Mouse (Mus musculus): ENCODE data around the gene Tmem88. TPM values are rescaled to one million over a fixed set of nuclear protein-coding genes. Genes with fewer than 3 reads are reported as not detected.
"Not testable (repeated sequence)": the region's sequence is repeated elsewhere in the genome, so short reads cannot be mapped to it uniquely, and the experiment has no call there.

Gene Tmem88
- total RNA-seq, 2 experiments from 2014 or later: 6.1 to 7.0 TPM

- no peak for DNase-seq
Observed at GRCm38 (mm10) chr11:69403691-69404594, 5.9 kb upstream of the Tmem88 start.

- DNase-seq: no peak
Observed at GRCm38 (mm10) chr11:69401987-69402386, 4.0 kb upstream of the Tmem88 start.

GRCm38 (mm10) chr11:69401210-69401637 is 3.2 kb upstream of the Tmem88 start:
- DNase-seq: peak; percentile 83

GRCm38 (mm10) chr11:69400083-69400850 is 2.2 kb upstream of the Tmem88 start:
- DNase-seq: no peak

- DNase-seq: peak; percentile 26
Observed at GRCm38 (mm10) chr11:69399201-69400082, 1.4 kb upstream of the Tmem88 start.

- DNase-seq: no peak
Observed at GRCm38 (mm10) chr11:69398486-69399200, 609 bp upstream of the Tmem88 start.

GRCm38 (mm10) chr11:69397581-69398057 is 415 bp downstream of the Tmem88 start:
- no peak for DNase-seq

- DNase-seq: peak; percentile 71
Observed at GRCm38 (mm10) chr11:69396772-69397171, 1.3 kb downstream of the Tmem88 start.

GRCm38 (mm10) chr11:69395634-69396373 is 2.2 kb downstream of the Tmem88 start:
- peak; percentile 95 for DNase-seq

- peak; percentile 82 for DNase-seq
Observed at GRCm38 (mm10) chr11:69395235-69395633, 2.8 kb downstream of the Tmem88 start, which contains the start of the genes Naa38 and Cyb5d1. Naa38 (plus strand) TSS chr11:69395487. Cyb5d1 (minus strand) TSS chr11:69395631.

- DNase-seq: not testable (repeated sequence)
Observed at GRCm38 (mm10) chr11:69394591-69395167, 3.4 kb downstream of the Tmem88 start.

GRCm38 (mm10) chr11:69390400-69391034 is 7.5 kb downstream of the Tmem88 start:
- DNase-seq: no peak

GRCm38 (mm10) chr11:69389531-69390399 is 8.3 kb downstream of the Tmem88 start:
- DNase-seq: no peak

GRCm38 (mm10) chr11:69388680-69389079 is 9.4 kb downstream of the Tmem88 start:
- no peak for DNase-seq

- no peak for DNase-seq
Observed at GRCm38 (mm10) chr11:69386758-69387157, 11.3 kb downstream of the Tmem88 start.

- DNase-seq: no peak
Observed at GRCm38 (mm10) chr11:69384979-69385378, 13.1 kb downstream of the Tmem88 start.

GRCm38 (mm10) chr11:69382478-69383105 is 15.4 kb downstream of the Tmem88 start:
- DNase-seq: peak; percentile 61

- no peak for DNase-seq
Observed at GRCm38 (mm10) chr11:69381356-69381755, 16.7 kb downstream of the Tmem88 start.
